Mouse (Mus musculus) A20 (cell line): Measurements from ENCODE around the gene Pah.

Experiments
- DNase-seq: peaks from one replicate; pipeline ENCODE4 v3.0.0-alpha.2; 2011; ENCODE audit warnings: low read depth, low spot score

The Pah gene

DNA sequence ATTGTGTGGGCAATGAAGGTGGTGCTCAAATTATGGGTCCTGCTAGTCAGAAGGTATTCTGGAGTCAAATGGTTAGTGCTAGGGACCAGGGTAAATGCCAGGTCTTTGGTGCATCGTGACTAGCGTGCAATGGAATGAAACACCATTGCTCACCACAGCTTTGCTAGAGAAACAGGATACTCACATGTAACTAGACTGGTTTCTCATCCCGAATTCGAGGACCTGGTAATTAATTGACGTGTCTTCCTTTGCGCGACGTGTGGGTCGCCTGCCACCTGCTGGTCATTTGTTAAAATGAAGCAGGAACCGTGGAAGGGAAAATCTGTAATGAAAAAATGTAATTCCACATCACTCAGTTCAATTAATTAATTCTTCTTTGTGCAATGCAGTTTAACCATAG, 17.6 kb upstream of the Pah start:
- peak; percentile 37 for DNase-seq

- no peak for DNase-seq
Observed at GRCm38 (mm10) chr10:87508581-87508980, 13.0 kb upstream of the Pah start.

- DNase-seq: peak; percentile 4
Observed at GRCm38 (mm10) chr10:87513052-87513451, 8.5 kb upstream of the Pah start.

GRCm38 (mm10) chr10:87518585-87518984, 3.0 kb upstream of the Pah start:
- no peak for DNase-seq

GRCm38 (mm10) chr10:87520401-87521116, 1.0 kb upstream of the Pah start:
- no peak for DNase-seq

DNA sequence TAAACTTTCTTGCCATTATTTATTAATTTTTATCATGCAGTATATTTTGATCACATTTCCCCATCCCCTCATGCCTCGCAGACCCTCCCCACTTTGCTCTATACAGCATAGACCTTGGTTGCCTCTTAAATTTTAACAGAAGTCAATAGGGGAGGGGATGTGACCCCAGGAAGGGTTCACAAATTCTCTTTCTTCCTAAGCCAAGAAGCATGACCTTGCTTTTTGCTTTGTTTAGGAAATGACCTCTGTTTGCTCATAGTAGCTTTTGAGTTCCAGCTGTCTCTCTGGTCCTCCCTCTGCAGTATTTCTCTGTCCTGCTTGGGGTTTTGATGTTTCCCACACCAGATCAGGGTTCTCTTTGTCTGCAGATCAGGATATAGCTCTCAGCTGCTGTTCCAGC, 12.6 kb downstream of the Pah start:
- no peak for DNase-seq

DNA sequence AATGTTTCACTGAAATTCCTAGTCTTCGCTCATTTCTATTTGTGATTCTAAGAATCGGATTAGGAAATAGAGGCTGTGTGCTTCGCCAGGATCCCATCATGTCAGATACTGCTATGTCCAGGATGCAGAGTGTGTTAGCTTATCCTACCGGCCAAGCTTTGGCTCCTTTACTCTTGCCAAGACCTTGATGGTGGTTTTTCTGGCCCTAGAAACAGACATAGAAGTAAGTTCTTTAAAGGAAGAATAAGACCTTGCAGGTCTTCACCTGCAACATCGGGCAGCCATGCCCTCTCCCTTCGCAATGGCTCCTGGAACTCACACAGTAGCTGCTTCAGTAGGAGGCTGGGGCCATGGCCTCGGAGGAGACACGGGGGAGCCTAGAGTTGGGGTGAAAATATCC, 24.2 kb downstream of the Pah start:
- DNase-seq: no peak

- DNase-seq: no peak
Observed at GRCm38 (mm10) chr10:87546299-87547234, 25.0 kb downstream of the Pah start.

DNA sequence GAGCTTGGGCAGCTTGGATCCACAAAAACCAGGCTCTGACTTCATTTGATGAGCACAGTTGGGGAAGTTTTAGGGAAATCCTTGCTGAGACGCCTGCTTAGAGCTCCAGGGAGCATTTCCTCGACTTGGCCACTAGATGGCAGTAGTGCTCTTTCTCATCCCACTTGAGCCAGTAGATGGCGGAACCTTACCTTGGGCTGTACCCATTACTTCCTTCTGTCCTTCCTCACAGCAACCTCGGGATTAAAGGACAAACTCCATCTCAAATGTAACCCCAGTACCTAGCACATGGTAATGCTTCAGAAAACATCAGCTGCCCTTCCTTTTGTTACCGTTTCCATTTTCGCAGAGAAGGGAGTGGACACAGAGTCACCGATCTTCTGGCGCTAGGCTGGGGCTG, 31.1 kb downstream of the Pah start:
- DNase-seq: peak; percentile 59

DNA sequence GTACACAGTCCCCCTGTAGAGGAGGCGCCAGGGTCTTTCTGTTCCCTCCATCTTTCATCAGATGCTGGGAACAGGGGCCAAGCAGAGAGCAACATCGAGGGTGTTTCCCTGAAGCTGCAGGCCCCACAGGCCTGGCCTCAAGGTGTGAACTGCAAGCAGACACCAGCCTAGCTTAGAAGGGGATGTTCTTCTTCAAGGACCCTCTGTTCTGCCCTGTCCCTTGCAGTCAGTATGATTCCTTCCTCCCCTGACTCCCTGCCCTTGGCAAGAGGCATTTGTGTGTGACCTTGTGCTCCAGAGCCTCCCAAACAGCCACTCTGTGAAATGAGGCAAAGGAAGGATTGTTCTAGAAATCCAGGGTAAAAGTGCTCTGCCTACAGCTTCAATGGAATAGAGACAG, 34.8 kb downstream of the Pah start:
- DNase-seq: no peak

- DNase-seq: no peak
Observed at GRCm38 (mm10) chr10:87563818-87564217, 42.2 kb downstream of the Pah start.

DNA sequence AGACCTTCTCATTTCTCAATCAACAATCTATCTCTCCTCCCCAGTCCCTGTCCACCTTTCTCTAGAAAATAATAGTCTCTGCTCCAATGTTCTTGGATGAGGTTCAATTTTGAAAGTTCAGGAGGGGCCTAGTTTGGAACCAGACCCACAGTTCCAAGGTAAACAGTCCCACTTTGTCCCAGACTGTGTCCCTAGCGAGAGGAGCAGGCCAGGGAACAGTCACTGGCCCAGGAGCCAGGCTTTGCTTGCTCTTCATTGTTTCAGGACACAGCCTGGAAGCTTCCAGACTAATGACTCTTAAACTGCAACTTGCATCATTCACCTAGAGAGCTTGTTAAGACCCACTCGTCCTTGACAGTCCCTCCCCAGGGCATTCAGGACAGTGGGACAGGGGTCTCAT, 44.1 kb downstream of the Pah start:
- no peak for DNase-seq

DNA sequence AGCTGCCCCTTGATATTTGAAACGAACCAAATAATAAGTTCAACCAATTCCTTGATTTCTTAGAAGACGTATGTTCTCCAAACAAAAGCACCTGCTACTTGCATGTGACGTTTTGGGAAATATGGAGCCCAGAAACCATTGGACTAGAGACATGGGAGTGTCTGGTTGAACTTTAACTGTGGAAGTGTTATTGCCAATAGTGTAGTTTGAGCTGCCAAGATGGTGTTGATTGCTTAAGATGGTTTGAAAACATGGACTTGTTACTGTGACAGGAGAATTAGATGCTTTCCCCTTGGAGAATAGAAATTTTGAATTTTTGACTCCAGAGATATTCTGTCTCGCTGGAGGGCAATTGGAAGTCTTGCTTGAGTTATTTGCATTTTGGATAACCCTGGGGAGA, 50.9 kb downstream of the Pah start:
- no peak for DNase-seq

- peak; percentile 2 for DNase-seq
Observed at GRCm38 (mm10) chr10:87586696-87587095, 65.1 kb downstream of the Pah start.

- no peak for DNase-seq
Observed at GRCm38 (mm10) chr10:87593916-87594315, 72.3 kb downstream of the Pah start.

GRCm38 (mm10) chr10:87596361-87597074, 74.9 kb downstream of the Pah start:
- DNase-seq: peak; percentile 65

GRCm38 (mm10) chr10:87597075-87597677, 75.6 kb downstream of the Pah start:
- no peak for DNase-seq

DNA sequence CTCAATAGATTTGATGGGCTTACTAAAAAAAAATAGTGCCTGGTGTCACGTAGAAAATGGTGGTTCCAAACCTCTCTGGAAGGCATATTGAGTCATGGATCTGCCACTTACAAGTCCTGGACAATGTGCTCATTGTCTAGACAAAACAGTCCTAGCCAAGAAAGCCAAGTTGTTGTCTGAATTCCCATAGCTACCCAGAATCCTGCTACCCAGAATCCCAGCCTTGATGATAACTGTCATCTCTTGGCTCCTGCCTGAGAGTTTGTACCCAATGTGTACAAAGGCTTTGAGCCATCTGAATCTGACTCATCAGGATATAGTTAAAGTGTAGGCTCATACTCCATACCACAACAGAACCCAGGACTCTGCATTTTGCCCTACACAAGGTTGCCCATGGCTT, 80.6 kb downstream of the Pah start:
- DNase-seq: no peak

DNA sequence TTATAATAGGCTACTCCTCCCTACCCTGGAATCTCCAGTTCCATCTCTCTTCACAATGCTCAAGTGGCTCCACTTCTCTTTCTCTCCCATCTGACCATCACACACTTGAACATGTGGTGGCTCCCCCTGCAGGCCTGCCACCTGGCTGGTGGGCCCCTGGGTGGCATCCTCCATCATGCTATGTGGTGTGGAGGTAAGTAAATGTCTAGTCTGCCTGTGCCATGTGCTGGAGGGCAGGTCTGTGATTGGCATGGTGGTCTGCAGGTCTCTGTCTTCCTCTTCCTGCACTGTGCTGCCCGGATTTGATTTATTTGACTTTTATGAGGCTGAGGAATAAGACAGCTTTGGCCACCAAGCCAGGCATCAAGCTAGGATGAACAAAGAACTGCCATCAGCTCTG, 103.6 kb downstream of the Pah start:
- DNase-seq: no peak
